Mouse (Mus musculus) left cerebral cortex, adult 2 months (tissue): ENCODE data around the gene Xlr4c. TPM values are rescaled to one million over a fixed set of nuclear protein-coding genes. Genes with fewer than 3 reads are reported as not detected.
"Not testable (repeated sequence)": the region's sequence is repeated elsewhere in the genome, so short reads cannot be mapped to it uniquely, and the experiment has no call there.

Experiments used
- DNase-seq, 2 experiments: peaks; one replicate each; pipeline ENCODE4 v3.0.0; 2021 to 2022; ENCODE audit warnings: low spot score in 2 of 2, mixed read lengths in 1 of 2; ENCODE audit errors: extremely low spot score in 1 of 2
- H3K27ac ChIP-seq: fragments of 200-600 bp; 2 replicates; pipeline ENCODE4 v1.8.1; 2022
- H3K4me3 ChIP-seq: fragments of 200-600 bp; 2 replicates; pipeline ENCODE4 v1.8.1; 2022
- CTCF ChIP-seq: fragments of 200-600 bp; IDR thresholded peaks from 2 replicates; pipeline ENCODE4 v1.8.1; 2022; ENCODE audit warnings: antibody characterized with exemption, mild to moderate bottlenecking, moderate library complexity
- intact Hi-C: fragments of 180-260 bp; cut with DNase I; formaldehyde crosslinking; loops from one replicate; pipeline ENCODE4 v1.15.1; 2025
- long read RNA-seq, 2 experiments: library from polyadenylated mRNA; stranded (forward); transcript quantifications; one replicate each; pipeline ENCODE4 v2.0.0; 2021; ENCODE audit warnings: borderline mapping rate in 2 of 2
- total RNA-seq, 2 experiments: library from RNA; stranded (reverse); gene quantifications; 2 replicates each; pipeline ENCODE4 v1.2.3; 2021

Gene Xlr4c
- total RNA-seq: not detected
- long read RNA-seq, experiment 1: 0 reads
- long read RNA-seq, experiment 2: 0 reads

DNA sequence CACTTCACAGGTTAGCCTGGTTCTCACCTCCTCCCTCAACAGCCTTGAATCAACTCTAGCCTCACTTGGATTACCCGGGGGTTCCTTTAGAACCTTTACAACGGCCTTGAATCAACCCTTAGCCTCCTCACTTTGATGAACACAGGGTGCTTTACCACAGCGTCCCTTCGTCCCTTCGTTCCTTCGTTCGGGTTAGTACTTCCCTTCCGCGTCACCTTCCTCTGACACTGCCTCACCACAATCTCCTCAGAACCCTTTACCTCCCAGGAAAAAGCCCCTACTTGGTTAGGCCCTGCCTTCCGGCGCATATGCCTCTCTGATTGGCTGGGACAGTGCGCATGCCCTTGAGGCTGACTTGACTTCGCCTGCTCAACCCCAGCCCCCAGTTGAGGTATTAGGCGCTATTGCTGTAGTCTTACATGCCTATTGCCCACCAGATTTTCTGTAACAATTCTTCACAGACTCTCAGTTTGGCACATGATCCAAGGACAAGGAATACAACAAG lies at the start of gene Xlr4c:
Gene Xlr4c (minus strand): TSS at position 310 of the 505 bp plus-strand sequence.
- H3K27ac ChIP-seq, DNase-seq, intact Hi-C loops: not testable (repeated sequence)

GRCm38 (mm10) chrX:73265270-73265669 lies 22.3 kb upstream of the Xlr4c start, which contains the start of gene Xlr3c:
Xlr3c (minus strand) TSS chrX:73265390.
- intact Hi-C loops, H3K4me3 ChIP-seq, H3K27ac ChIP-seq, DNase-seq: not testable (repeated sequence)

More for the DNA sequence above, at the start of gene Xlr4c:
- H3K4me3 ChIP-seq: not testable (repeated sequence)

DNA sequence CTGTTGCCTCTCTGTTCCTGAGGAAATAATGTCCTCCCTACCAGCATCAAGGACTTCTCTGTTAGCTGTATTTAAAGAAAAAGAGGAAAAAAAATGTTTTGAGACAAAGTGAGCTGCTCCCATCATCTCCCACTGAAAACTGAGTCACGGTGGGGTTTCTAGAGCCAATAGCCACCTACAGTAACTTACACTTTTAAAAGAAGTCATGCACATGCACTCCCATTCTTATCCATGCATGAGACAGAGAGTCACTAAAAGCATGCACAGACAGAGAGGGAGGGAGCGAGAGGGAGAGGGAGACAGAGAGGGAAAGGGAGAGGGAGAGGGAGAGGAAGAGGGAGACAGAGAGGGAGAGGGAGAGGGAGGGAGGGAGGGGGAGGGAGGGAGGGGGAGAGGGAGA lies 19.5 kb upstream of the Xlr4c start:
- not testable (repeated sequence) for DNase-seq, H3K4me3 ChIP-seq, H3K27ac ChIP-seq

DNA sequence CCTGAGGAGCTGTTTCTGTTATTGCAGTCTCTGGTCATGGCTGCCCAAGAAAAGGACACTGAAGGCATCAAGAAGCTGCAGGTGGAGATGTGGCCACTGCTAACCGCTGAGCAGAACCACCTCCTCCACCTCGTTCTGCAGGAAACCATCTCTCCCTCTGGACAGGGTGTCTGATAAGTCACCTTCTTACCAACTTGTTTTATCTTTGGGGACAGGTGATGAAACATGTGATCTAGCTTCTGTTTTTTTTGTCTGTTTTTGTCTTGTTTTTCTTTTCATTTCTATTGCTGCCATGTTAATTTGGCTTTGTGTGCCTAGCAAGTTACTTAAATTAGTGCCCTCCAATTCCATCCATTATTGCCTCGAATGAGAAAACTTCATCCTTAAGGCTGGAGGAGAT lies 13.6 kb downstream of the Xlr4c start:
- Histone ChIP-seq H3K27ac (peak overlapping the region; percentile 94), H3K4me3 (peak overlapping the region; percentile 70)
- intact Hi-C loops: loop anchor here (2.0 to 10.0 kb wide), 4 partner anchors 114 to 426 kb away; partner anchors contain the start of genes Atp2b3, Pnma3 and Zfp275
- DNase-seq: no peak
- no peak for TF ChIP-seq CTCF

More for the DNA sequence above, 19.5 kb upstream of the Xlr4c start:
- intact Hi-C loops: not testable (repeated sequence)

DNA sequence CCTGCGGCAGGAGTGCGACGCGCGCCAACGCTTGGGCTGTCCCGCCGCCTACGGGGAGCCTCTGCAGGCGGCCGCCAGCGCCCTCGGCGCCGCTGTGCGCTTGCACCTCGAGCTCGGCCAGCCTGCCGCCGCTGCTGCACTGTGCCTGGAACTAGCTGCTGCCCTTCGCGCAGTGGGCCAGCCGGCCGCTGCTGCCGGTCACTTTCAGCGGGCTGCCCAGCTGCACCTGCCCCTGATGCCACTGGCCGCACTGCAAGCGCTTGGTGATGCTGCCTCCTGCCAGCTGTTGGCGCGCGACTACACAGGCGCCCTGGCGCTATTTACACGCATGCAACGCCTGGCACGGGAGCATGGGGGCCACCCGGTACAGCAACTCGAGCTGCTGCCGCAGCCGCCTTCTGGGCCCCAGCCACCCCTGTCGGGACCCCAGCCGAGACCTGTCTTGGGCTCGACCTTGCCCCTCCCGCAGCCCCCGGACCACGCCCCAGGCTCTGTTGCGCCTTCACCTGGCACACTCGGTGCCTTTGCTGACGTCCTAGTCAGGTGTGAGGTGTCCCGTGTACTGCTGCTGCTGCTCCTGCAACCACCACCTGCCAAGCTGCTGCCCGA lies 14.2 kb downstream of the Xlr4c start:
- Histone ChIP-seq H3K27ac (peak overlapping the region; percentile 94), H3K4me3 (peak overlapping the region; percentile 70)
- intact Hi-C loops: loop anchor here (2.0 to 10.0 kb wide), 4 partner anchors 114 to 426 kb away; partner anchors contain the start of genes Atp2b3, Pnma3 and Zfp275
- TF ChIP-seq CTCF: no peak
- DNase-seq: peak; percentile 49 to 52

- DNase-seq: peak; percentile 69 to 74
- intact Hi-C loops: loop anchor here (2.0 to 10.0 kb wide), 4 partner anchors 115 to 427 kb away; partner anchors contain the start of genes Atp2b3, Pnma3 and Zfp275
These were observed 14.9 kb downstream of the Xlr4c start, which contains the start of gene F8a for GRCm38 (mm10) chrX:73227914-73228605. F8a (plus strand) TSS chrX:73228291.

DNA sequence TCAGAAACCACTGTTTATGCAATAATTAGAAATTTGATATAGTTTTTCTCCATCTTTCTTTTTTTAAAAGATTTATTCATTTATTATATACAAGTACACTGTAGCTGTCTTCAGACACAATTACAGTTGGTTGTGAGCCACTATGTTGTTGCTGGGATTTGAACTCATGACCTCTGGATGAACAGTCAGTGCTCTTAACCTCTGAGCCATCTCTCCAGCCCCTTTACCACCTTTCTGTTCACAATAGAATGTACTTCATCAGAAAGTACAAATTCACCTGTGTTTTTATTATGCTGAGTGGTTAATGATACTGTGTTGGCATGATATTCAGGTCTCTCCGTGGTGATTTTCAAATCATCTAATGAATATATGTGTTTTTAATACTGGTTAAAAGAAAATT lies 17.6 kb downstream of the Xlr4c start:
- intact Hi-C loops: loop anchor here (5.0 to 10.0 kb wide), 3 partner anchors 161 to 429 kb away; partner anchors contain the start of genes Atp2b3 and Pnma3
- no peak overlapping the region for H3K27ac ChIP-seq

More at GRCm38 (mm10) chrX:73227914-73228605, 14.9 kb downstream of the Xlr4c start, which contains the start of gene F8a:
- Histone ChIP-seq H3K27ac (peak within 1 kb of the TSS; percentile 94), H3K4me3 (peak within 1 kb of the TSS; percentile 70)
- no peak for TF ChIP-seq CTCF

GRCm38 (mm10) chrX:73213819-73214564 lies 28.9 kb downstream of the Xlr4c start, which contains the start of gene Xlr4b:
Xlr4b (plus strand) TSS chrX:73214333.
- H3K4me3 ChIP-seq, H3K27ac ChIP-seq, intact Hi-C loops, DNase-seq: not testable (repeated sequence)

More for the DNA sequence above, 17.6 kb downstream of the Xlr4c start:
- H3K4me3 ChIP-seq: no peak overlapping the region
- TF ChIP-seq CTCF: no peak
- no peak for DNase-seq

DNA sequence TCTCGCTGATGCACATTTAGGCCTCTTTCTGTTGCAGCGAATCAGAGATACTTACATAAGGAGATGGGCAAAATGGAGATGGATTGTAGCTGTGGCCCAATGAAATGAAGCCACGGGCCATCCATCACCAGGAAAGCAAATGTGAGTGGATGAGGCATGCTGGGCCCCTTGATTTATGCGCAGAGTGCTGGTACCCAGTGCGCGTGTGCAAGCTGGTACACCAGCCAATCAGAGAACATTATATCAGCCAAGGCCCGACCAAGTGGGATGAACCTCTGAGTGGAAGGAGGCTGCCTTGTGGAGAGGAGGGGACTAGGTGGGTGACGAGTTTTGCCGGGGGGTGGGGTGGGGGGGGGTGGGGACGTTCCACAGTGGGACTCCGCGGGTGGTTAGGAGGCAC lies 51.0 kb downstream of the Xlr4c start, which contains the start of gene Xlr3b:
Gene Xlr3b (plus strand): TSS at position 274 of the 400 bp plus-strand sequence.
- DNase-seq: peak in 1 of 2 experiments; percentile 10
- H3K4me3 ChIP-seq, H3K27ac ChIP-seq, intact Hi-C loops: not testable (repeated sequence)

Other genes with a start within 250 kb of the Xlr4c start
- under 1 TPM; 0.21 to 0.25 TPM for gene Pnma5, start 206.0 kb downstream of the Xlr4c start, total RNA-seq
- gene Pnma3, start 178.3 kb downstream of the Xlr4c start, total RNA-seq: 10 to 100 TPM; 14.4 to 16.3 TPM
- gene Xlr4a, start 160.7 kb downstream of the Xlr4c start, total RNA-seq: 1 to 10 TPM in 1 of 2 experiments, not detected in 1; 1.0 TPM
- 1 to 10 TPM; 1.4 to 3.3 TPM for gene Xlr3a, start 146.0 kb downstream of the Xlr4c start, total RNA-seq
- 1 to 10 TPM in 1 of 2 experiments, under 1 TPM in 1; 0.93 to 2.7 TPM for gene Gm14685, start 126.1 kb downstream of the Xlr4c start, total RNA-seq
- not detected for gene Xlr5b, start 94.3 kb downstream of the Xlr4c start, total RNA-seq
- gene DXBay18, start 93.7 kb downstream of the Xlr4c start, total RNA-seq: under 1 TPM in 1 of 2 experiments, not detected in 1; 0.63 TPM
- gene Spin2d, start 66.1 kb downstream of the Xlr4c start, total RNA-seq: not detected
- 1 to 10 TPM in 1 of 2 experiments, under 1 TPM in 1; 0.26 to 8.9 TPM for gene Xlr3b, start 50.9 kb downstream of the Xlr4c start, total RNA-seq
- gene Xlr4b, start 28.8 kb downstream of the Xlr4c start, total RNA-seq: 1 to 10 TPM in 1 of 2 experiments, not detected in 1; 2.0 TPM
- 10 to 100 TPM; 16.3 to 18.6 TPM for gene F8a, start 14.8 kb downstream of the Xlr4c start, total RNA-seq
- not detected for gene Xlr3c, start 22.3 kb upstream of the Xlr4c start, total RNA-seq
- gene Xlr5a, start 49.8 kb upstream of the Xlr4c start, total RNA-seq: not detected
- not detected for gene Xlr5c, start 49.8 kb upstream of the Xlr4c start, total RNA-seq
- not detected for gene Gm45015, start 93.7 kb upstream of the Xlr4c start, total RNA-seq
- gene Zfp275, start 99.5 kb upstream of the Xlr4c start, total RNA-seq: 10 to 100 TPM; 18.6 to 21.3 TPM
- under 1 TPM in 1 of 2 experiments, not detected in 1; 0.20 TPM for gene Gm18336, start 155.6 kb upstream of the Xlr4c start, total RNA-seq
- gene Zfp92, start 168.0 kb upstream of the Xlr4c start, total RNA-seq: 1 to 10 TPM; 1.9 to 2.1 TPM
- not detected for gene Trex2, start 192.2 kb upstream of the Xlr4c start, total RNA-seq
- gene Haus7, start 215.9 kb upstream of the Xlr4c start, total RNA-seq: 1 to 10 TPM; 7.9 to 9.2 TPM
- 10 to 100 TPM; 15.5 to 17.6 TPM for gene Bgn, start 240.5 kb upstream of the Xlr4c start, total RNA-seq